Mouse (Mus musculus) testis, adult 2 months (tissue): ENCODE results near the gene Tpgs1.

Experiments
- CTCF ChIP-seq: fragments of 200-500 bp; IDR thresholded peaks from 2 replicates; pipeline ENCODE4 v1.5.1; 2012; ENCODE audit warnings: low read depth, mild to moderate bottlenecking, inconsistent platforms, low read length, moderate library complexity; ENCODE audit not compliant: control insufficient read depth, insufficient read depth, insufficient replicate concordance
- POLR2A ChIP-seq: fragments of 200-500 bp; IDR thresholded peaks from 2 replicates; pipeline ENCODE4 v1.6.1; 2012; ENCODE audit warnings: low read depth, mild to moderate bottlenecking, inconsistent platforms, low read length, moderate library complexity; ENCODE audit not compliant: control insufficient read depth

DNA sequence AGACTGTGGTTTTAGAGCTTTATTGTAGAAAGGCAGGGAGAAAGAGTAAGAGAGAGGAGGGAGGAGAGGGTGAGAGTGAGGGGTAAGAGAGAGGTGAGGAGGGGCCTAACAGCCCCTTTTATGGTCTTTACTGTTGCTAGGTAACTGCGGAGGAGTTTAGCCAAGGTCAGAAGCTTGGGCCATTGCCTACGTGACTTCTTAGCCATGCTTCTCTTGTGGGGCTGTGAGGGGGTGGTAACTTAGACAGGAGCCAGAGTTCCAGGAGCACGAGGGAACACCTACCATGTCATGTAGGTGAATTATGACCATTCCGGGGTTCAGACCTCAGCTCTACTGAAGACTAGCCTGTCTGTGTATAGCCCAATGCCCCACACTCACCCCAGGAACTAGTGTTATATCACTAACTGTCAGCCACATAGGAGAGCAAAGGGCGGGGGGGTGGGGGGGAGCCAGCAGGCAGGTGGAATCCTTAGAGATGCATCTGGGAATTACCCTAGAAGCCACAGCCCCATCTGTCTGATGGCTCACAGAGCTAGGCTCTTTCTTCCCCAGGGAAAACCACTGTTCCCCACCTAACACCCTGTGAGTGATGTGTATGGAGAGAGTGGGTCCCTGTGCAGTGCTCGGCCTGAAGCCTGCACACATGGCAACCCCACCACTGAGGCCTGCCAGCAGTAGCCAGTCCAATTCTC is 2.4 kb downstream of the Tpgs1 start:
- no peak for TF ChIP-seq CTCF
- no peak for TF ChIP-seq POLR2A
